Mouse (Mus musculus): Measurements from ENCODE around the gene Zbtb20. TPM values are rescaled to one million over a fixed set of nuclear protein-coding genes. Genes with fewer than 3 reads are reported as not detected.
"Not testable (repeated sequence)": the region's sequence is repeated elsewhere in the genome, so short reads cannot be mapped to it uniquely, and the experiment has no call there.

The Zbtb20 gene
- total RNA-seq, 1 experiment from 2014 or later, result 178 TPM

DNA sequence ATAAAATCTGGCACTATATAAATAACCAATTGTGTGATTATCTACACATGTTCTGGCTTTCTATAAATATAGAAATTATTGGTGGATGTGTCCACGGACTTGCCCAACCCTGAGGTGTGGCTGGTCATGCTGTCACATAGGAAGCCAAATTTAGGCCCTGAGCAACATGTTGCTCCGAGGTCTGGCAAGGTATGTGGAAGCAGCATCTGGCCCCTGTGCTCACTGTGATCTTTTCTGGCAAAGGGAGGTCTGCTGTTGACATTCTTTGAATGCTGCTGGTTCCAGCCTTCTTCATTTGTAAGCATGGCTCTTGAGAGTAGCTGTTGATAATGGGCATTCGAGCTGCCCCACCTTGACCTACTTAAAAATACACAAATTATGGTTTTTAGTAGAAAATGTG, 35.0 kb downstream of the Zbtb20 start:
- DNase-seq, result peak; percentile 16

DNA sequence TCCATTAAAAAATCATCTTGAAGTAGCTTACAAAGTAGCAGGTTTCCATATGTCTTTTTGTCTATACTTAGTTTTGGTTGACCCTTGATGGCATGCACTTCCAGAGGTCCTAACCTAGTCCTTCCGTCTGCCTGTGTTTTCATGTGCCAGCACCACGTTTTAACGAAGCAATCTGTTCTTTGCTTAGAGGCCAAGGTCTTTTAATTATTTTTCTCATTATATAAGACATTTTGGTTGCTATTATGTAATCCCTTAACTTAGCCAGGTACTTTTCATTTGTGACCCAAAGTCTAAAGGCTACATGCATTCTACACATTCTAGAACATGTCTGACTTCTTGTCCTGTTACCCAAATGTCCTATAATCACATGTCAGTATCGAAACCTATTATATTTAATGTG, 35.6 kb downstream of the Zbtb20 start:
- DNase-seq, result no peak

DNA sequence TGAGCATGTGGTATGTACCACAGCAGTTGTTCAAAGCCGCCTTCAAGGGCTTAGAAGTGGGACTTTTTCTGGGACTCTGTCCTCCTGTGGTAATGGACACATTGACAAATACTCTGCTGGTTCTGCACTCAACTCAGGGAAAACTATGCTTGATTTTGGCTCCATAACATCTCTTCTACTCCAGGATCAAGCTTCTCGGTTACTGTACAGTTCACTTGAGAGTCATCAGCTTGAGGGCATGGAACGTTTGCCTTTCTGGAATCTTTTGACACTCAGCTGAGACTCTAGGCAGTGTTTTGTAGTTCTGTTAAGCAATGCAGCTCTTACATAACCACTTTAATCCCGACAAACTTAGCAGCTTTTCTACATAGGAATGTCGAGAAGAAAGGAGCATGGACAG, 36.1 kb downstream of the Zbtb20 start:
- no peak for DNase-seq

DNA sequence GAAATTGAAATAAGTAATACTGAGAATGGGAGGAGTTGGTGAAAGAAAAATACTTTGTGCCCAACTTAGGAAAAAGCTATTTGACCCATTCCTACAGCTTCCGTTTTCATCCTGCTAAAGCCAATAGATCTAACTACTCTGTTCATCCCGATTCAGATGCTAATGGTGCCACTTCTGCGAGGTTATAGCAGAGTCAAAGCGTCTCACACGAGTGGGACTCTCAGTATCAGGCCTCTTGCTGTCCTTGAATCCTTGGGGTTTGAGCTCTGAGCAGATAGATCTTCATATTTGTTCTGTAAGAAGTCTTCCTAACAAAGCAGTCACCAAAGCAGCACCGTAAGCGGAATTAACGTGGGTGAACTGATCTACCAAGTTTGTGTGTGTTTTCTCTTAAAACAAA, 37.6 kb downstream of the Zbtb20 start:
- DNase-seq, result no peak

DNA sequence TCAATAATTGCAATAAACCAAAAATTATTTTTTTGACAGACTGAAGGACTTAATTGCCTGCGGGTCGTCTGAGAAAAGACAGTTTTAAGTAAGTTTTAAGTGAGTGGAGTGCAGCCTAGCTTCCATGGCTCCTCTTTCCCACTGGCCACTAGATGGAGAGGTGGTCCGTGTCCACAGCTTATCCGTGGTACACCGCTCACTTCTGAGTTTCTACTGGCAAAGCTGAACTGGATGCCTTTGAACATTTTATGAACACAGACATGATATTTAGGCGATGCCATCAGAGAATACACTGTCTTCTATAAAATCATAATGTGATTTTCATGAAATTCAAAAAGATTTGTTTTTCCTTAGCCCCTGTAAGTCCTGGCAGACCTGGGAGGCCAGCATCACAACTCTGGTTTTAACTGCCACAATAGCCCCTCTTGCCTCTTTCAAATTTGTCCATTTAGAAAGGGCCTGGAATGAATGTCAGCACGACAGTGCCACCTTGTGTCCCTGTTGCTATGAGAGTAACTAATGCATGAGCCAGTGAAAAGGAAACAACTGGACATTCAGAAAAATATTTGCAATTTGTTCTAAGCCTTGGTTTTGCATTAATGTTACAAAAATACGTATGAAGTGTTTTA, 38.9 kb downstream of the Zbtb20 start:
- DNase-seq, result peak; percentile 61

DNA sequence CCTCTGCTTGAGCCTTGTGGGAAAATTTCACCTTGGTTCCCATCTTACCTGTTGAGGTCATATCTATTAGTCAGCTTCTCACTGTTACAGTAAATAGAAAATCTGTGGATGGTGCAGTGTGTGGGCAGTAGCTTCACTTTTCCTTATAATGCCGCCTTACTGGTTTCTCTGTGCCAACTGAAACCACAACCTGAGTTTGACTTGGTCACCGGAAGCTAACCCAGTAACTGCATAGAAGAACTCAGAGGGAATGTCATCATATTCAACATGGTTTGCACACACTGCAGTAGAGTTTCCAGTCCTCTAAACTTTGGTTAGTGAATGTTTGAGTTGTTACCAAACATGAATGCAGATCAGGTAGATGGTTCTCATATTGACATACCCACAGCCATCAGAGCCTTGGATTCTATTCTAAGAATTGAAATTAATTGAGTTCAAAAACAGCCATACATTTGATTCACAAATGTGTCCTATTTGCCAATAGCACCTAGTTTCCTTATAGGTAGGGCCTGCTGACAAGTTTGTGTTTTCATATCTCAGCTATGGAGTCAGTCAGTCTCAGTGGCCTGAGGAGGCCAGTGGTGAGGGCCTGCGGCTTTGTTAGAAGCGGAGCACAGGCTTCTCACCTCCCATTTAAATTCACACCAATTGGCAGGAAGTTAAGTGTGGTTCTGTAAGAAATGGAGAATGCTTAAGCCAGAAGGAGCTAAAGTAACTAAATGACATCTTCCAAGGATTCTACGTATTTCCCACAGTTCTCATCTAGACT, 44.5 kb downstream of the Zbtb20 start:
- no peak for DNase-seq

DNA sequence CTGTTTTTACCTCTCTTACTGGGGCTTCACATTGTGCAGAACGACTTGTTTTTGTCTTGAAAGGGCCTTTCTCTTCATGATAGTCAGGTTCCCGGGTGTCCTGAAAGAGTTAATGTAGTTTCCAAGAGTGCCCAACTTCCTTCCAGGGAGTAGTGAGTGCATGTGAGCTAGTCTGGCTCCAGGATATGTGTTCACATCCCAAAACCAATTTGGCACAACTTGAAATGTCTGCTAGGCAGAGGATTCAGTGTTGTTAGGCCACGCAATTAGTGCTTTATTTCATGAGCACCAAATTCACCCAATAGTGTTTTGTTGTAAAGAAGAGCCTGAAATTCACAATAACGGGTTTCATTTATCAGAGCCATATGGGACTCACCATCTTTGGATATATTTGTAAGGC, 45.8 kb downstream of the Zbtb20 start:
- DNase-seq, result no peak

DNA sequence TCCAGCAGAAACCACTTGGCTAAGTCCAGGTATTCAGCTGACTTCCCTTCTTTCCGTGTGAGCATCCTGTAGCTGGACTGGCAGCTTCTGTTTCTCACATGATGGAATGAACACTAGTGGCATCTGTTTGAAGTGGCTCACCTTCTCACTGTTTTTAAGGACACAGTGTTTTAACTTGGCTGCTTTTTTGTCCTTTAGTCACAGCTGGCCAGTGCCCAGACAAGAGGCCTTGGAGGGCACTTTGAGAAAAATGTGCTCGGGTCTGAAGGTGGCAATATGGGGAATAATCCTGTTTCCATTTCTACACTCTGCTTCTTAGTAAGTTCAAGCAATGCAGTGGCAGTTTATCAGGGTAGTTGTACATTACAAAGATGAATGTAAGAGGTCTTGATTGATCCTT, 62.5 kb downstream of the Zbtb20 start:
- peak; percentile 26 for DNase-seq

DNA sequence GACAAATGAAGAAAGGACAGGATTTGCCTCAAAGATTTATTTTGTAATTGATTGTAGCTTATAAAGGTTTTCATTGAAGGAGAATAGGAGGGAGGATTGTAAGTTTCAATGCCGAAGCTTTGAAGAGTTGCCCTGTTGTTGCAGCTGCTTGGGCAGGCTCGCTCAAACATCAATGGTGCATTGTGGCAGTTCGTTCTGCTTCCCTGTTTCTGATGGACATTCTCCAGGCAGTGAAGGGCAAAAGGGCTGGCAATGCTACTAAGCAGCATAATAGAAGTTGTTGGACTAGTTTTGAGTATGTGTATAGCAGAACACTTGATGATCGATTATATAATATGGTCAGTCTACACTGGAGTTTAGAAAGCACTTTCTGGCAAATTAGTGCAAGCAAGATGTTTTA, 71.3 kb downstream of the Zbtb20 start:
- no peak for DNase-seq

DNA sequence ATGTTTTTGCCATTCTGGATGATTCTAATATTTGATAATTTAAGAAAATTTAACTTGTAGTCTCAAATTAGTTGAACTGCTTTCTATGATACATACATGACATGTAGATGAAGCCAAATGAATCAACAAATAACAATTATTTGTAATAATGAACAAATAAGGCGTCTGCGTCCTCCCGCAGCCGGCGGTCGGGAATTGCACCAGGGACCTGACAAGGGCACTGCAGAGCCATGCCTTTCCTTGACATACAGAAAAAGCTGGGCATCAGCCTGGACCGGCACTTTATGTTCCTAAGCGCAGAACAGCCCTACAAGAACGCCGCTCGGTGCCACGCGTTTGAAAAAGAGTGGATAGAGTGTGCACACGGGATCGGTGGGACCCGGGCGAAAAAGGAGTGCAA, 79.7 kb downstream of the Zbtb20 start:
- not testable (repeated sequence) for DNase-seq

DNA sequence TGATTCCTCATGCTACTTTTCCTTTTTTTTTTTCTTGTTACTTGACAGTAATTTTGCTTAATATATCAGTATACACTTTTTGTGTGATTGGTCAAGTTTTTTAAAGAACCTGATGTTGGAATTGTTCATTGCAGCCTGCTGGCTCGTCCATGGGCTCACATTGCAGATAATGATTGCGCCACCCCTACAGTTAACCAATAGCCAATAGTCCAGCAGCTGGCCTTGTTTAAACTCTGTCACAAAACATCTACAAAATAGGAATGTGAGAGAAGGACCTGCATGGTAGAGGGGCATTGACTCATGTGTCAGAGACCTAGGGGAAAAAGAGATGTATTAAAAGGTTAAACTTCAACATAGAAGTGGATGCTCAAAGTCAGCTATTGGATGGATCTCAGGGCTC, 97.2 kb downstream of the Zbtb20 start:
- DNase-seq, result no peak

DNA sequence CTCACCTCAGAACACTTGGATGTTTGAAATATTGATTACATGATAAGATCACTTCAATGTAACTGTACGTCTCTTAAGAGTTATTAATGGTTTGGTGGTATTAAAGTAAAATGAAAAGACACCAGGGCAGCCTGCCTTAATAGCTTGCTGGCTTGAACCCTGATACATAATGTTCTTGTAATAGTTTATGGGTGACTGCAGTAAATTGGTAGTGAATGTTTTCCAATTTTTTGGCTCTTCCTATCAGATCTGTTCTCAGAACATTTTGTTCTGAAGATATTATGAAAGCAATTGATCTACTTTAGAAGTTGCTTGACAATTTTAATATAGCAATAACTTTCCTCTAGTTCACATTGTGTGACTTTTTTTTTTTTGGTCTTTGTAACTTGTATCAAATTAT, 123.2 kb downstream of the Zbtb20 start:
- DNase-seq, result no peak

DNA sequence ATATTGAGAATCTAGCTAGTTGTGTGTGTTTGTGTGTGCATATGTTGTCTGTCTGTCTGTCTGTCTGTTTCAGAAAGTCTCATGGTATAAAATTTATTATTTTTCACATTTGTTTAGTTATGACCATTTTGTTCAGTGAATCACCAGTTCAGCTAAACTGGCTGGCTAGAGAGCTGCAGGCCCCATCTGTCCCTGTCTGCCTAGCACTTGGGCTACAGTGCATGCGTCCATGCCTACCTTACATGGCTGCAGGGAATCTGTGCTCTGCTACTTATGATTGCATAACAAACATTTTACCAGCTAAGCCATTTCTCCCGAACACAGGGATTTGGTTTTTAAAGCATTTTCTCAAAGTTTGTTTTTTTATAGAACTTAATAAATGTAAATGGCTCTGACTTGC, 150.7 kb downstream of the Zbtb20 start:
- DNase-seq, result no peak

DNA sequence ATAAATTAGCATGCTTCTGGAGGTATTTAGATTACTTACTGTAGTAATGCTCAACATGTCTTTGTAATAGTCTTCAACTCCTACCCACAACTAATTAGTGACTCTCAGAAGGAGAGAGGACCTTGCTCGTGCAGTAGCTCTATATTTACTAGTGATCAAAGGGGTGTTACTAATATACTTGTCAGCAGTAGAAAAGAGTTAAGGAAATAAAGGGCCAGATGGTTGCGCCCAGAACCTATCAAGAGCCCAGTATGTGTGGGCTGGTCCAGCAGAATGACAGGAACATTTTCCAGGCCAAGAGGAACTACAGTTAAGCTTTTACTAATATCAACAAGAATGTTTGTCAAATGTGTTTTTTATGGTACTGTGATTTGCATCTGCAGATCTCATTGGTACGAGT, 153.6 kb downstream of the Zbtb20 start:
- DNase-seq, result no peak

DNA sequence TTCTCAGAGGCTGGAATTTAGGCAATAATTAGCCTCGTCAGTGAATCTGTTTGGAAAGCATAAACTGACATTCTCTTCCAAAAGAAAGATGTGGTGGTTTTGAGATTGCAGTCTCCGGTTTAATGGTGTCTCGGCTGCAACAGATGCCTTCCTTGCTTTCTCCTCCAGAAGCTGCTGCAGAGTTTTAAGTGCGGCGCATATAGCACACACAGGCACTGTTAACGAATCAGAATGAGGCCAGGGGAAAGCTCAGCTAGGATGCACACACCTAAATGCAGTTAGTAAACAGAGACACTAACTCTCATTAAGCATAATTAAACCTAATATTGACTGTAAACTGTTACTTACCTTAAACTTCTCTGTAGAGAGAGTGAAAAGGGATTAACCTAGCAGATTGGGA, 160.0 kb downstream of the Zbtb20 start:
- no peak for DNase-seq

DNA sequence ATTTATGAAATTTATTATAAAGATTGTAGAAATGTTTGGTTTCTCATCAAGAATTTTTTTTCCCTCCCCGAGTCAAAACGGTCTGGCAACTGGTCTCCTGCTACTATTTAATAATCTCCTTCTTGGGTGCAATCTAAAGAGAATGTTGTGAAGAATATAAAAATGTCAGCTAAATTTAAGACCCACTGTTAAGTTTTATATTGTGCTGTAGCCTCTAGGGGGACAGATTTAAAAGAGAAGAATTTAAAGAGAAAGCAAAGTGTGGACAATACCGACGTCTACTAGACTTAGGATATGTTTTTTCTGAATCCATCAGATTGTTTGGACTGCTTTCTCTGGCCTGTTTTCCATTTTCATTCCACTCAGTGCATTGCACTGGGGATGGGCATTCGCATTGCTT, 160.8 kb downstream of the Zbtb20 start:
- DNase-seq, result no peak

DNA sequence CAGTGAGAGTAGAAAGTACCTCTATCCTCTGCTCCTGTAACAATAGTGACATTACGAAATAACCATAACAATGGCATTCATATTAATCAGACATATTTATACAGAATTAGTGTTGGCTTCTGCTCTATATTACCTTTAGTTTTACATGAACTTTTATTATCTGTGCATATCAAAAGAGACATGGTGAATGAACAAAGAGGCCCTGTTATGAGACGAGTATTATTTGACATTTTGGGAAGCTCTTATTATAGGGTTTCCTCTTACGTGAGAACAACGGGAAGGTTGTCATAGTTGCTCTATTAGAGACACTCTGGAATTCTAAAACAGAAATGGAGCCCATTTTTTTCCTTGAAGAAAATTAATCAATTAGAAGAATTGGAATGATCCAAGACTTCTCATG, 161.6 kb downstream of the Zbtb20 start:
- DNase-seq, result no peak

DNA sequence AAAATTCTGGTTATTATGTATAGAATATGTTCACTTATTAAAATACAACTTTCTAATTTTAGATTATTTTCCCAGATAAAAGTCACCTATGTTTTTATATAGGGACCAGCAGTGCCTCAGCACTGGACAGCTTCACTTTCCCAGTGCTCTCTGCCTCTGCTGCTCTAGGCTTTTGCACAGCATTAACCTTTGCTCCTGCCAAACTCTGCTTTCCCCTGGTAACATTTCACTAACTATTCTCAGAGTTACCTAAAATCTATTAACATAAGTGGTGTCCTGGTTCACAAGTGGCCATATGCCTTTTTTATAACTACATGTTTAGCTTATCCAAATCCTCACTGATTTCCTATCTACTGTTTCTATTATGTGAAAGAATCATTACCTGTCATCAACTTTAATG, 169.9 kb downstream of the Zbtb20 start:
- DNase-seq, result no peak

DNA sequence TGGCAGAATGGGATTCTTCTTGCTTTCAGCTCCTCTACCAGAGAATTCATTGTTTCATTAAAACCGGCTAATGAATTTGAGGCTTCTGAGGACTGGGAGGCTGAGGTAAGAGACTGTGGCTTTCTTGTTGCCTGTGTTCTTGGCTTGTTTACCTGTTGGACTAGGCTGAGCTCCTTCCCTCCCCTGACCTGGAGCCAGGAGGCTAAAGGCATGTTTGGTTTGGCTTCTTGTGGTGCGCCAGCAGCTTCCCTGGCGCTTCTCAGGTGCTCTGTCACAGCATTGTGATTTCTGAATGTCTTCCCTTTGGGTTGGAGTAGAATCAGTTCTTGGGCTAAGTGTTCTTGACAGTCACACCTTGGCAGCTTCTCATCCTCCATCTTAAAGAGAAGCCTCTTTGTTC, 171.0 kb downstream of the Zbtb20 start:
- DNase-seq, result no peak

DNA sequence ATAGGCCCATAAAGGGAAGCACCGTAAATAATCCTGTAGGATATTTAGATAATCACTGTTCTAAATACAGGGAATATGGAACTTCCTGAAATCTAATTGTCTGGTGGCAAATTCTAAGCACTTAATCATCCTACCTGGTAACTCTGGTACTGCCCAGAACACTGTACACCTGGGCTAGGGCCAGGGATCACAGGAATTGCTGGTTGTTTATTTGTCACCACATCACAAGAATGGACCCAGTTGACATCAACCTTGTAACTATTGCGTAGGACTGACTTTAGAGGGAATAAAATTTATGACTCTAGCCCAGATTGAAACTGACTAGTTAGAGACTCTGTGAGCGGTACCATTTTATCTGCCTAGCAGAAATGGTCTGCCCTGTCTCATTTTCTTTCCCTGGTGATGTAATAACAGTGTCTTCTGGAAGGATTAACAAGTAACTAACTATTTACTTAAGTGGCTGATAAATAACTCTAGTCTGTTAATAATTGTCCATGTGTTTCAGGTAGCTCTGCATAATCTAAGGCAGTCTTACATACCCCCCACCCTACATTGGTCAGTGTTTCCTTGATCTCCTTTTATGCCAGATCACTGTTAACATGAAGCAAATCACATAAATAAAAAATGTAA, 194.1 kb downstream of the Zbtb20 start:
- DNase-seq, result no peak

DNA sequence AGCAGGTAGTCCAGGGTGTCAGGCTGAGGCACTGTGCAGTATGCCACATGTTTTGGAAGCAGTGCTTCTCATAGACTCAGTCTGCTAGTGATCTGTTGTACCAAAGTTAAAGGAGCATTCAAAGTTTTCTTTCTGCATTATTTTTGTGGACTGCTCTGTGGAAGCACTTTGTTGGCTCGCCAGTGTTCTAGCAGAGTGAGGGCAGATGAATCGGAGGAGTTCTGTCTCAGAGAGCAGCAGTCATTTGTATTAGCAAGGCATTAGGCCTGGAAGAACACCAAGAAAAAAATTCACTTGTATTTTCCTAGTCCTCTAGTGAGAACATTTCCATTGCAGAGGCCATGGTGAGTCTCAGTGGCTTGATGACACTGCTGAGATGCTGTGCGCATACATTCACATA, 196.2 kb downstream of the Zbtb20 start:
- no peak for DNase-seq

DNA sequence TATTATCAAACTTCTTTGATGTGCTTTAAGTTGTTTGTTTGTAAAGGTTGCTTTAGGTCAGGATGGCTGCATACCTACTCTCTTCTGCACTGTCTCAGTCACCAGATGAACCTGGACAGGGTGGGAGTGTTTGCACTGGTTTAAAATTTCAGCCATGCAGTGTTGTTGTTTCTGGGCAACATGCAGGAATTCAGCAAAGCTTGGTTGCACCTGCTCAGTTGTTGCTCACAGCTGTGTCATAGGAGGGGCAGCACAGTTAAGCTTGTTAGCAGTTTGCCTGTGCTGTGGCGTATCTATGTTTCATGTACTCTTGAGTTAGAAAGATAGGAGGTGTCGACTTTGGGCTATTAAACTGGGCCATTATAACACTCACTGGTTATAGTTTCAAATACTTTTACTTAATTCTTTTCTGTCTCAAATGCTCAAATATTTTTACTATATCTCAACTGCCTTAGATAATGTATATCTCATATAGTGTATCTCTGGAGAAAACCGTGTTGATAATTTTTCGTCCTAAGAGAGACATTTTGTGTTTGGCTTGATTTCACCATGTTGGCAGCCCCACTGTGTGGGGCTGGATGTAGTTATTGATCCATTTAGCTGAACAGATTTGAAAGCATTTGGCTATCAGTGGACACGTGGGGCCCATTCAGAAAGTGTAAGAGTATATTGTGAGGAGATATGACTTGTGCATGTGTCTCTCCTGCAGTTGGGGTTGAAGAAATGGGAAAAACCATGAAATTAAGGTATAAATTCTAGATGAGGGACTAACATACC, 197.3 kb downstream of the Zbtb20 start:
- DNase-seq, result no peak

DNA sequence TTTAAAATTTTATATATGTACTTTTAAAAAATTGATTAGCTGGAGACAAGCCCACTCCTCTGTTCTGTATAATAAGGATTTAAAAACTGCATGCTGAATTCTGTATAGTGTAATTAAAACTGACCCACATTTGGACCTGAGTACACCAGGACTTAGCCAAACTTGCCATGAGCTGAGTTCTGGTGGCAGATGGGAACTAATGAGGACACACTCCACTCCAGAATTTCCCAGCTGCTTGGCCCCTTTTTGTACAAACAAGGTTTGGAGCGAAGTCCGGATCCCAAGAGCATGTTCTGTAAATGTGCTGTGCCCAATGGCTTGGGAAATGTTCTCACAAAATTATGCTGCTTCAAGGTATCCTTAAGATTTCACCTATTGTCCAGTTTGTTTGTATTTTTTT, 204.7 kb downstream of the Zbtb20 start:
- DNase-seq, result no peak
